Mouse (Mus musculus): ENCODE data around the gene Mepce.

DNA sequence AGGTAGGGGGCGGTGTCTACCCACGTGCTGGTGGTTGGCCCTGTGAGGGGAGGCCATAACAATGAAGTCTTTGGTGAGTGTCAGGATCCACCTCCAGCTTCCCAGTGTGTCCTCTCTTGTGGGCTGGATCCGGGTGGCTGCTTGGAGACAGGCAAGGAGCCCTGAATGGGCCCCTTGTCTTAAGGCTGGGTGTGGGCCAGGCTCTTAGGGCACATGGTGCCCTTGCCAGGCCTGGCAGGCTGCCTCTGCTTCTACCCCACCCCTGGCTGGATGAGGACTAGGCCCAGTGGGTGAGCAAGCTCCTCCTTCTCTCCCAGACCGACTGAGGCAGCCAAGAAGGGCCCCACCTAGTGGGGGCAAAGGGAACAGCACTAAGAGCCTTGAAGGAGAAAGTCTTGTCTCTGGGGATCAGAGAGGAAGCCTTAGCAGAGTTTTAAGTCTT is 27.5 kb downstream of the Mepce start:
- TF ChIP-seq E2F4 (IDR thresholded peaks at IDR 0.05; ENCODE audit: insufficient replicate concordance, low read depth, low read length) (no peak), POLR2A (IDR thresholded peaks at IDR 0.05; ENCODE audit: low read depth, low read length) (peak; percentile 24; the same call in 1 of the 2 replicates), ZNF384 (IDR thresholded peaks at IDR 0.05; ENCODE audit: low read depth, low read length) (no peak), CTCF (conservative IDR thresholded peaks at IDR 0.05 in 1 of 2, IDR thresholded peaks at IDR 0.05 in 1 of 2; ENCODE audit: low read depth in 2 of 2, low read length in 2 of 2) (peak; percentile 75 to 89), ZKSCAN1 (IDR thresholded peaks at IDR 0.05; ENCODE audit: borderline replicate concordance, low read depth, low read length) (no peak), CHD2 (IDR thresholded peaks at IDR 0.05; ENCODE audit: low read length) (no peak), TBP (conservative IDR thresholded peaks at IDR 0.05; ENCODE audit: low read depth, low read length) (no peak)

Measured in CH12.LX (cell line).